Mouse (Mus musculus): ENCODE measurements around the gene Adamts3. TPM values are rescaled to one million over a fixed set of nuclear protein-coding genes. Genes with fewer than 3 reads are reported as not detected.

Gene Adamts3
- polyA plus RNA-seq, 1 experiment = 7.9 TPM

DNA sequence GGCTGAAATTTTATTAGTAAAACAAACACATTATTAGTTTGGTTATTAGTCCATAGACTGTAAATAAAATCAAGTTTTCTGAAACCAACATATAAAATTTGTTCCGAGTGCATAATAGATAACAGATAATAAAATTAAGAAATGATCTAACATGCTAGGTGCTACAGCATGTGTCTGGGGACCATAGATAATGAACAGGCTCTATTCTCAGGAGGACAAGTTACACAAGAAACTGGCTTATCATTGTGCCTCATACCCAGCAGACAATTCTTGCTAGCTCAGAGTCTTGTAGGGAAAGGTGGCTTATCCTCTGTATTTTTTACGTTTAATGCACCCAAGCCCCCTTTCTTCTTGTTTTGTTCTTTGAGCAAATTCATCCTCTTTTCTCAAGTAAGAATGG is 131.3 kb downstream of the Adamts3 start:
- no peak for TF ChIP-seq POLR2A (IDR thresholded peaks at IDR 0.05; ENCODE audit: borderline replicate concordance, extremely low read depth, insufficient read depth, insufficient read length, poor library complexity, severe bottlenecking)
- TF ChIP-seq CTCF (IDR thresholded peaks at IDR 0.05; ENCODE audit: borderline replicate concordance, extremely low read depth, insufficient read depth, insufficient read length) = no peak
- DNase-seq (ENCODE audit: low read depth) = no peak

DNA sequence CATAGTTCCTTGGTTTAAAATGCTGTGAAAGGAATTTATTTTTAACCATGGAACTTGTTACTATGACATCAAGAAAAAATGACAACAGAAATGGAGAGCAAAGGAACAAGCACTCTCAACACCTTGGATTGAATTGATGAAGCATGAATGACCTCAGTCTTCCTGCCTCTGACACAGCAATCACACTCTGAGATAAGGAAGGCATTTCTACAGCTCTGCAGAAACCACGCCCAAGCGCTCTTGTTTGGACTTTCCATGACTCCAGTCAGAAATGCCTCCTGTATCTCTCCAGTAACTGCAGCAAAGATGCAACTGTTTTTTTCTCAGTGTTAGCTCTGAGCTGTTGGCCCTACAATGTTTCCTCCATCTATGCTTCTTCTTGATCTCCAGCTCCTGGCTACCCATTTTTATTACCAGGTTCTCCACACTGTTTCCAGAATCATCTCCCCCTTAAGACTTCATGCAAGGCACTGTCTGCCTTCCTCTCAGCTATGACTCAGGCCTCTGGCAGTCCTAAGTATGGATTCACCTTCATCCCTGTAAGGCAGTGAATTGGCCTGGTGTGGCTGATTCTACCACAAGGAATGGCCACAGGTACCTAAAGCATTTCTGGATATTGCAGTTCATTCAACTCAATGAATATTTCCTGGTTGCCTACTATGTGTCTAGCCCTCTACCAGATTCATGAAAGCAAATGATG is 134.8 kb downstream of the Adamts3 start:
- TF ChIP-seq CTCF (IDR thresholded peaks at IDR 0.05; ENCODE audit: borderline replicate concordance, extremely low read depth, insufficient read depth, insufficient read length) = no peak
- TF ChIP-seq POLR2A (IDR thresholded peaks at IDR 0.05; ENCODE audit: borderline replicate concordance, extremely low read depth, insufficient read depth, insufficient read length, poor library complexity, severe bottlenecking) = no peak
- no peak for DNase-seq (ENCODE audit: low read depth)

DNA sequence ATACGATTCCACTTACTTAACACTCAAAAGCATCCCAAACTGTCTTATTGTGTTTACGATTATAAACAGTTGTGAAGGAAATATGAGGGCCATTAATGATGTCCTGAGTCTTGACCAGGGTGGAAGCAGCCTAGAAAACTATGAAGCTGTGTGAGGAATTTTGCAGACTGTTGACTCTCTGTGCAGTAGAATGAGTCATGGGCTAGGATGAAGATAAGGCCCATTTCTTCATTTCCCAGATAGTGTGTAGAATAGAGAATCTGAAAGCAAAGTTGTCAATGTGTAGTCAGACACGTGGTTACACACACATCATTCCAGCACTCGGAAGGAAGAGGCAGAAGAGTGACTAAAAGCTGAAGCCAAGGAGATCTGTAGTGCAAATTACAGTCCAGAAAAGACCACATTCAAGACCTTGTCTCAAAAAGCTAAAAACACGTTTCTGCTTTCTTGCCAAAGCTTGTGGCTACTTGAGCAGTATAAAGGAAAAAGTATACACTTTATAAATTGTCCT is 135.9 kb downstream of the Adamts3 start:
- TF ChIP-seq CTCF (IDR thresholded peaks at IDR 0.05; ENCODE audit: borderline replicate concordance, extremely low read depth, insufficient read depth, insufficient read length) (no peak), POLR2A (IDR thresholded peaks at IDR 0.05; ENCODE audit: borderline replicate concordance, extremely low read depth, insufficient read depth, insufficient read length, poor library complexity, severe bottlenecking) (no peak)
- DNase-seq (ENCODE audit: low read depth) = no peak

DNA sequence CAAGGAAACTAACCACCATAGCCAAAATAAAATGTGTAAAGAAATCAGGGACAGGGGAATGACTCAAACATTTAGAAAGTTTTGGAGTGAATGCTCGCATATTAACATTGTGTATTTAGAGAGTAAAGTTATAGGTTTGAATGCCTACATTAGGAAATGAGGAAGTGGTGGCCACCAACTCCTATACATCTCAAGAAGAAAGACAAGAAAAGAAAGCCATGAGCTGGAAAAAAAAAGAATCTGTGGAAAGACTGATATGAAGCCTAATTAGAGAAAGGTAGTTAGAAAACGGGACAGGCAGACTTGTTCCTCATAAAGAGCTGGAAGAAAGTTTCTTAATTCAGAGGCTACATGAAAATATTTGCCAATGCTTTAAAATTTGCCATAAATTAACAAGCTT is 138.0 kb downstream of the Adamts3 start:
- DNase-seq (ENCODE audit: low read depth) = no peak
- TF ChIP-seq POLR2A (IDR thresholded peaks at IDR 0.05; ENCODE audit: borderline replicate concordance, extremely low read depth, insufficient read depth, insufficient read length, poor library complexity, severe bottlenecking) (no peak), CTCF (IDR thresholded peaks at IDR 0.05; ENCODE audit: borderline replicate concordance, extremely low read depth, insufficient read depth, insufficient read length) (no peak)

DNA sequence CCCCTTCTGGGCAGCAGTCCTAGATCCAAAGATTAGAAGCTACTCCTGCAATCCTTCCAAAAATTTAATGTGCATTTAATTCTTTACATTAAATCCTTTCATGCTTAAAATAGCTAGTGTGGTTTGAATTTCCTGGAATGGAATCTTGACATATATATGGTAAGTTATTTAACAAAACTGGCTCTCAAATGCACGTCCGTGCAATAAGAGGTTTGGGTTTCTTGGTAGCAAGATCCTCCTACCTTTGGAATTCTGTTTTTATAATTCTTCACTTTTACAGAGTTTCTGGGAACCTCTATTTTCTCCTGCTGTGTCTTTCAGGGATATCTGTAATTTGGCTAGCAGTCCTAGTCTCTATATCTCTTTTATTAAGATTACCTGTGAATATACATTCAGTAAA is 148.4 kb downstream of the Adamts3 start:
- TF ChIP-seq CTCF (IDR thresholded peaks at IDR 0.05; ENCODE audit: borderline replicate concordance, extremely low read depth, insufficient read depth, insufficient read length) (no peak), POLR2A (IDR thresholded peaks at IDR 0.05; ENCODE audit: borderline replicate concordance, extremely low read depth, insufficient read depth, insufficient read length, poor library complexity, severe bottlenecking) (no peak)
- no peak for DNase-seq (ENCODE audit: low read depth)

DNA sequence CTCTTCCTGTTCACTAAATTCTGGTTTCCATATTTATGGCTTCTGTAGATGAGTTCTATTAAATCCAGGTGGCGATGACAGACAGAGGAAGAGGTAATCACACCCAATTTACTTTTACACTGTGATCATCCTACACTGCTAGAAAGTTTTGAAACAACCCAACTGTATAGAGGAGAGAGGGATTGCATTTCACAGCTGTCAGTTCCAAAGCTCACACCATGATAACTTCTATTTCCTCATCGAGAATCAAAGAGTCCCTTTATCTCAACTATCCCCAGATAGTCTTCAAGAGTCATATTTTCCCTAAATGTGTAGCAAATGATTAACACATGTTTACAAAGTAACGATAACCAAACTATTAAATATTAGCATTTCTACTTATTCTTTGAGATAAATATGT is 152.7 kb downstream of the Adamts3 start:
- TF ChIP-seq POLR2A (IDR thresholded peaks at IDR 0.05; ENCODE audit: borderline replicate concordance, extremely low read depth, insufficient read depth, insufficient read length, poor library complexity, severe bottlenecking) = no peak
- no peak for TF ChIP-seq CTCF (IDR thresholded peaks at IDR 0.05; ENCODE audit: borderline replicate concordance, extremely low read depth, insufficient read depth, insufficient read length)

DNA sequence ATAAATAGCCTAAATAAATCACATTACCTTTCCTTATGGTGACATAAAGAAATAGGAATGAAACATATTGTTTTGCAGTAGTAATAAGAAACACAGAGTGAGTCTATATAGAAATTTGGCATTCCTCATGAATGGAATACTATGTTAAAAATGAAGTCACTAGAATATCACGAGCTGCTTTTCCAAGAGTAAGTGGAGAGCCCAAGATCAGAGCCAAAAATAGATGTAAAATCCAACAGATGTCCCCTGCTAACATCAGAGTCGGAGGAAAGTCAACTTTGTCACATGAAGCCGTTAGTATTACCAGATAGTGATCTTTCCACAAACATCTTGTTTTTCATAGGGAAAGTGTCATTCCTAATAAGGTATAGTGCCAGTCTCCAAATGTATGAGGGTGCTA is 155.0 kb downstream of the Adamts3 start:
- DNase-seq (ENCODE audit: low read depth) = peak; percentile 23
- no peak for TF ChIP-seq CTCF (IDR thresholded peaks at IDR 0.05; ENCODE audit: borderline replicate concordance, extremely low read depth, insufficient read depth, insufficient read length)
- TF ChIP-seq POLR2A (IDR thresholded peaks at IDR 0.05; ENCODE audit: borderline replicate concordance, extremely low read depth, insufficient read depth, insufficient read length, poor library complexity, severe bottlenecking) = no peak

More for the DNA sequence above, 152.7 kb downstream of the Adamts3 start:
- DNase-seq (ENCODE audit: low read depth) = no peak

DNA sequence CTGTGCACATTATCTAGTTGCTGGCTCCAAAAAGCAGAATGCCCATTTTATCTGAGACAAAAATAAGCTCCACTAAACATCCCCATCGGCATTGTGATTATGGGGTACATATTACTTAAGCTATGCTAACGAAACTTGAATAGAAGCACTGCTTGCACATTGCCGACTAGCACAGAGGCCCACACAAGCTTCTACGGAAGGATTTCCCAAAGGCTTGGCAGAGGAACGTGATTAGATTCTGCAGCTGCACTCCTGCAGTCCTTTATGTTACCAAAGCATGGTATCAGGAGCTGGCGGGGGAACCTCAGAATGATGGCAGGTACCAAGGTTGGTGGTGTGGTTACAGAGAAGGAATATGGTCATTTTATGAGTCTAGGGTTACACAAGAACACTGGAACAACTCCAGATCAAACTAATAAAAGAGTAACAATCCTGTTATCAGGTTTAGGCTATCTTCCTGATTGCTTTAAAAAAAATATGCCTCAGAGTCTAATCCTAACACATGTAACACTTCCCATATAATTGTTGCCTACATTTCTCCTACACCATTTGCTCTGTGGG is 155.6 kb downstream of the Adamts3 start:
- TF ChIP-seq CTCF (IDR thresholded peaks at IDR 0.05; ENCODE audit: borderline replicate concordance, extremely low read depth, insufficient read depth, insufficient read length) = no peak
- TF ChIP-seq POLR2A (IDR thresholded peaks at IDR 0.05; ENCODE audit: borderline replicate concordance, extremely low read depth, insufficient read depth, insufficient read length, poor library complexity, severe bottlenecking) = no peak
- peak; percentile 11 for DNase-seq (ENCODE audit: low read depth)

DNA sequence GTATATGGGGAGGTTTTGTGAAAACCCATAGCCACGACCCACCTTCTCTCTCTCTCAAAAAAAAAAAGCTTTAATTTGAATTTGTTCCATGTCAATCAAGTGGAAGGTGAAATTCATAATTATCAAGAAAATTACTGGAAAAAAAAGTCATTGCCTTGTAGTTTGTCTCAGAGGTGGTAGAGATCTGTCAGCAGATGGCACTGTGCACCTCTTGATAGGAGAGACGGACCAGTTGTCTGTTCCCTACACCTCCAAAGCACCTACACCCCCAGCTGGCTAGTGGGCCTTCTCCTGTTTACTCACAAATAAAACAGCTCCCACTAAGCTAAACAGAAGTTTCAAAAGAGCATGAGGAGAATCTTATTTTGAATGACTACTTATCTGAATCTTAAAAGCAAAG is 168.6 kb downstream of the Adamts3 start:
- TF ChIP-seq CTCF (IDR thresholded peaks at IDR 0.05; ENCODE audit: borderline replicate concordance, extremely low read depth, insufficient read depth, insufficient read length) (peak; percentile 42; the same call in 1 of the 2 replicates), POLR2A (IDR thresholded peaks at IDR 0.05; ENCODE audit: borderline replicate concordance, extremely low read depth, insufficient read depth, insufficient read length, poor library complexity, severe bottlenecking) (no peak)
- peak; percentile 38 for DNase-seq (ENCODE audit: low read depth)

DNA sequence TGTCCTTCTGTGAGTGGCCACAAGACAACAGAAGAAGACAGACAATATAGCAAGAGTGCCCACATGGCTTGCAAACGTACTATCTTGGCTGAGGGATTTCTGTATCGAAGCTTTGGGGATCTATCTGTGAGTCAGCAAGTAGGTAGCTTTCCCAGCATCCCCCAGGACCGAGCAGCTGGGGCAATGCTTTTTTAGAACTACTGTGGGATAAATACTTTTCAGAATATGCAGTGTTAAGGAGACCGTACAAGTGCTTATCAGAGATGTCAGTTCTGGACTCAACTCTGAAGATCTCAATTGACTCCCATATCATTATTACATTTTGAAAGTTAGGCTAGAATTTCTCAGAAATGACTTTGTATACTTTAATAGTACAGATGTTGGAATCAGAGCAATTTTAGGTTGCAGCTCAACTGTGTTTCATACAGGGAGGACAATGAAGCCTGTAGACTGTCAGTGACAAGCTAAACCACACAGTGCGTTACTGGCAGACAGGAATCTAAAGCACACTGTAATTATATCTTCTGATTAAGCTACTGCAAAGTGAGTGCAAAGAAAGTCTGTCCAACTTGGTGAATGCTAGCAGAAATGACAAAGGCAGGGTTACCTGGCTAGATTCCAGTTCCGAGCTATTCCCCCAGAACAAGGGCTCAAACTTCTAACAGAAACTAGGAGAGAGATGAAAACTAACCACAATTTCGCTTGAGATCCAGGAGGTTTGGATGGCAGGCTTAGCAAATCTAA is 171.8 kb downstream of the Adamts3 start:
- TF ChIP-seq POLR2A (IDR thresholded peaks at IDR 0.05; ENCODE audit: borderline replicate concordance, extremely low read depth, insufficient read depth, insufficient read length, poor library complexity, severe bottlenecking) = no peak
- TF ChIP-seq CTCF (IDR thresholded peaks at IDR 0.05; ENCODE audit: borderline replicate concordance, extremely low read depth, insufficient read depth, insufficient read length) = no peak
- DNase-seq (ENCODE audit: low read depth) = peak; percentile 76

DNA sequence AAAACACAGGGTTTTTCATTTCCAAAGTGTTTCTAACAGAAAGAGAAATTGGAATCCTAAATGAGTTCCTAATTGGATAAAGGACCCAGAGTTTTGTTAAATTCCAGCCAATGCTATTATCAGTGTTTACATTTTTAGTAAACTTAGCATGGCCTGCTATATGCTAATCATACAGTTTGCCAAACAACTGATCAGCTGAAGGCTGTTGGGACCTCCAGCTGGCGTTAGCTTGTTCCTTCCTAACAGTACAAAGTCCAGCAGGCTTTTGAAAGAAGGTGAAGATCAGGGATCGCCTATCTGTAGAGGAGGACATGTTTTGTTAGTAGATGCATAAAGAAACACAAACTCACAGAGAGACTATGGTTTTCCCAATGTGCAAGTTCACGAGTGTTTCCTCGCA is 173.7 kb downstream of the Adamts3 start:
- no peak for DNase-seq (ENCODE audit: low read depth)
- TF ChIP-seq CTCF (IDR thresholded peaks at IDR 0.05; ENCODE audit: borderline replicate concordance, extremely low read depth, insufficient read depth, insufficient read length) = no peak
